Mouse (Mus musculus) right cerebral cortex, adult 18-20 months (tissue): ENCODE measurements around the gene Sfrp2.

Experiments
- DNase-seq: peaks from one replicate; pipeline ENCODE4 v3.0.0; 2022; ENCODE audit warnings: mixed read lengths

The Sfrp2 gene

DNA sequence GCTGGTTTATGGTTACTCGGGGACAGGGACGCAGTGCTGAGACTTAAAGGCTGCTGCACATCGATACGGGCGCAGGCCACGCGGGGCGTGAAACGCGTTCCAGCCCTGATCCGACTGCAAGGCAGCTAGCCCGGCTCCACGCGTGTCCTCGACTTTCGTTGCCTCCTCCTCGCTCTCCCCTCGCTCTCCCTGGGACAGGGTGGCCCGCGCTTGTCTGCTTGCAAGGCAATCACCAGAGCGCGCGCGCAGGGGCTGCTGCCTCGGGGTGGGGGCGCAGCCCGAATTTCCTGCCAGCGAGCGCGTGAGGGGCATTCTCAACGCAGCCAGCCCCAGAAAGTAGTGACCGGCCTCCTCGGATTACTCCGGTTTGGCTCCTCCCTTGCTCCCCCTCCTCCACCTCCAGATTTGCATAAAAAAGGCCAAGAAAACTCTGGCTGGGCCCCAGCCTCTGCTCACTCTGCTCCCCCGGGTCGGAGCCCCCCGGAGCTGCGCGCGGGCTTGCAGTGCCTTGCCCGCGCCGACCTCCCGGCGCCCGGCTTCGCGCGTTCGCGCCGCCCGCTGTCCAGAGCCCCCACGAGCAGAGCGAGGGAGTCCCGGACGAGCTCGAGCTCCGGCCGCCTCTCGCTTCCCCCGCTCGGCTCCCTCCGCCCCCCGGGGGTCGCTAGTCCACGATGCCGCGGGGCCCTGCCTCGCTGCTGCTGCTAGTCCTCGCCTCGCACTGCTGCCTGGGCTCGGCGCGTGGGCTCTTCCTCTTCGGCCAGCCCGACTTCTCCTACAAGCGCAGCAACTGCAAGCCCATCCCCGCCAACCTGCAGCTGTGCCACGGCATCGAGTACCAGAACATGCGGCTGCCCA, at the start of gene Sfrp2:
Gene Sfrp2, plus strand, starts transcription at position 451 of the 855 bp plus-strand sequence.
- peak; percentile 9 for DNase-seq

DNA sequence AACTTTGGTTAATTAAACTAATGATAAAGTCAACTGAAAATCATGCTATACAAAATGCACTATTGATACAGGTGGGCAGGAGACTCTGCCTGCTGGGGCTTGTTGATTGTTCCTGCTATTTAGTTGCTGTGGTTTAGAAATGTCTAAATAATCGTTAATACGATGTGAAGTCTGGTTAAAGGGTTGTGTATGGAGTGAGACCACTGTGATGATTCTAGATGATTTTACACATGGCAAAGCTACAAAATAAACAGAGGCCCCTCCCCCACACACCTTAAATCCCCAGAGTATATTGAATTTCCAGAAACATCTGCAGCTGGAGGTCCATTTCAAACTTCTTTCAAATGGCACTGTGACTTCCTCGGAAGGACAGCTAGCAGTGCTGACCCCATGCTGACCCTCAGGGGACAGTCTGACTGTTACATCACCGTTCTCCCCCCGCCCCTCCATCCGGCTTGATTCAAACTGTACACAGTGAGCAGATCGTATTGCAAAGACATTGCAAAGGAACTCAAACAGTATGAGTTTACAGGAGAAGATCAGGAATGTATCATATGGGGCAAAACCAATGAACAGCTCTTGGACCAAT, 48.4 kb upstream of the Sfrp2 start:
- no peak for DNase-seq

DNA sequence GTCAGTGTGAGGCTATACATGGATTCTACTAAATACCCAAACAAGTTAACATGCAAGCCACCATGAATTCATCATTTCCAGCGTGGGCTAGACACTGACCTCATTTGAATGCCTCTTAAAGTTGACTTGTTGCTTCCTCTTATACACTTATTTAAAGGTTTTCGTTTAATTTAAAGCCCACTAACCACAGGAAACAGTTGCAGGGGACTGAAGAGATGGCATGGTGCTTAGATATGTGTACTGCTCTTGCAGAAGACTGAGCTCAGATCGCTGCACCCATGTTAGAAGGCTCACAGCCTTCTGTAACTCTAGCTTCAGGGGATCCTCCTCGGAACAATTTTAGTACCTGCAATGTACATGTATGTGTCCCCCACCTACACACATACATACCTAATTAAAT, 47.5 kb upstream of the Sfrp2 start:
- DNase-seq: no peak

DNA sequence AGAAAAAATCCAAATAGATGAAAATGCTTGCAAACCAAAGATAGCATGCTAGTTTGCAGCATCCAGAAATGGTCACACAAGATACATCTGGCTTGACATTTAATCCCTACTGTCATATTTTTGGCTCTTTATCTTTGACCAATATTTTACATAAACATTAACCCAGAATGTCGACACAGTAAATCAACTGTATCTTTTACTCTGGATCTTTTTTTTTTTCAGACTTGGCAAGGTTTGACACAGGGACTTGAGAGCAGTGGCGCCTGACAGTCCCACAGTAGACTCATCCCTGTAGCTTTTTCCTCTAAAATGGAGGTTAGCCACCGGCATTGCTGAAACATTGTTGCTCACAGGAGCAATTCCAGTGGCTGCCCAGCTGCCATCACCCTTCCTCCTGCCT, 37.9 kb upstream of the Sfrp2 start:
- DNase-seq: no peak

DNA sequence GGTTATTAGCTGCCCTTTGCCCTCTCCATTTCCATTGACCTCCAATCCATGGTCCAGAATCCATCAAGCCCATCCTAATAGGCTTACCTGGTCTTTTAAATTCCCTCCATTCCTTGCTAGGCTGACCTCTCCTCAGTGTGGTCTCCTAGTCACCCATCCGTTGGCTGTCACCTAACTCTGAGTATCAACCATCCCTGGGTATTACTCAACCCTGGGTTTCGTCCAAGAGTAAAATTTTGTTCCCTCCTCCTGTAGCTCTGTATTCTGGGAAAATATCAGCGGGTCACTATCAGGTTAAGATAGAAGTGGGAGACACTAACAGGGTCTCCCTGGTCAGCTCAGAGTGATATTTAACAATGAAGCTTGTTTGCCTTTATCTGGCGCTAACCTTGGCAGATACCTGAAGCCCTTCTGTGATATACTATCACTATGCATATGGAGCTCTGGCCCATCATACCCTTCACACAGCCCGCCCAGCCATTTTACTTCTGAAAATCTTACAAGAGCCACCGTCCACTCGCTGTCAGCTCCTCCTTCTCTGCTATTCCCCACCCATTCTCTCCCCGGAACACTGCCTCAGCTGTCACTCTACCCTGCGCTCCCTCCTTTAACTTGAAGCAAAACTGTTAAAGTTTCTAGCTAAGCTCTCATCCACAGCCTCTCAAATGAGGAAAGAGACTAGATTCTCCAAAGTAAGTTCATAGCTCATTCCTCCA, 37.3 kb upstream of the Sfrp2 start:
- DNase-seq: no peak

DNA sequence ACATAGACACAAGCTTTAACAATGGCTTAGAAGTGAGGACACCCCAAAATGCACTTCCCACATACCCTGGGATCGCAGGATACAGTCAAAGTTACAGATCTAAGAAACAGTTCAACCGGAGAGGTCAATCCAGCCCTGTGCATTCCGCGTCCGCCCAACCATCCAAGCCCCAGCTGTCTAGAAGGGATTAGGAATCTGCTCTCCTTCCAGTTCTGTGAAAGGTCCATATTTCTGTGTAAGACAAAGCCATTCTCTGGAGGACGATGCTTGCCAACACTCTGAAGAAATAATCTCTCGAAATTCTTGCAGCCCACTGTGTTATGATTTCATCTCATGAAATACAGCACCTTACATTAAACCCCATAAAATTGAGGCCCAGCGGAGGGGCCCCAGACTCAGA, 32.1 kb upstream of the Sfrp2 start:
- no peak for DNase-seq

DNA sequence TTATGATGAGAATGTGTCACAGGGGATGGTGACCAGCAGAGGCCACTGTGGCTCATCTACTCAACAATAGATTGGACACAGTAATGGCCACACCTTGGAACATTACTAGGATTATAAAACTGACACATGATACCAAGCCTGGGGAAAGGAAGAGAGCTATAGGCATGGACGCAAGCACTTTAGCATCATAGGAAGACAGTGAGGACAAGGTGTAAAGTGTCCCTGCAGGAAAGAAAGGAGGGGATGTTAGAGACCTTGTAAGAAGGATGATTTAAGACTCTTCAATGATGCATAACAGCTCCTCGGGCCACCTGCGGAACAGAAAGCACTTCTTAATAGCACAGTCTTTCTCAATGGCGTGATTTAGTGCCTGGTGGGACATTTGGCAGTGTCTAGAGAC, 29.1 kb upstream of the Sfrp2 start:
- no peak for DNase-seq

DNA sequence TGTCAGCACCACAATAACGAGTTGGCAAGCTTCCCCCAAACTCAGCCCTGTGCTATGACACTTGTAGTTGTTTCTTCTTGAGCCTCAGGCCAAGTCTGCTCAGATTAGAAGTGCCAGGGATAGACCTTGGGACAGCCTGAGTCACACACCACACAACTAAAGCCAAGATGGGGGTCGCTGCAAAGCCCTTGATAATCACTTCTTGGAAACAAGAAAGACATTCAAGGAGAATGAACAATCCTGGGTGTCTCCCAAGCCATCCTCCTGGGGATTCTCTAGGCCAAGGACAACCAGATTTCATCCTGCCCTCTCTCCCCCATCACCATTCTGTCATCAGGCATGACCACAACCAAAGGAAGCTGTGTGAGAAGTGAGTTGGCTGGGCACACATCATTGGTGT, 25.9 kb upstream of the Sfrp2 start:
- no peak for DNase-seq

DNA sequence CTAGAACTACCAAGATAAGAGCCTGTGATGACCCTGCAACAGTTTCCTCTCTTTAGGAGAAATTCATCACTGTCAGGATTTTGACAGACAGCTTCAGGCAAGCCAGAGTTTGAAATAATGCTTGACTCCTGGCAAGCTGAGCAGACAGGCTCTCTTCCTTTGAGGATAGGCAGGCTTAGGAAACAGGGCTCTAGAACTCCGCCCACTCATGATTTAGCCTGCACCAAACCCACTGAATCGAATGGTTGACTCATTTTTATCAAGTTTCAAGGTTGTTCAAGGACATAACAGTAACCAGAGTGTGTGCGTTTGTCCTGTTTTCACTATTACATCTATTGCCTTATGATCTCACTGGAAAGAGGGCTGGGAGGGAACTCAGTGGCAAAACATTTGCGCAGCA, 18.8 kb upstream of the Sfrp2 start:
- DNase-seq: no peak

DNA sequence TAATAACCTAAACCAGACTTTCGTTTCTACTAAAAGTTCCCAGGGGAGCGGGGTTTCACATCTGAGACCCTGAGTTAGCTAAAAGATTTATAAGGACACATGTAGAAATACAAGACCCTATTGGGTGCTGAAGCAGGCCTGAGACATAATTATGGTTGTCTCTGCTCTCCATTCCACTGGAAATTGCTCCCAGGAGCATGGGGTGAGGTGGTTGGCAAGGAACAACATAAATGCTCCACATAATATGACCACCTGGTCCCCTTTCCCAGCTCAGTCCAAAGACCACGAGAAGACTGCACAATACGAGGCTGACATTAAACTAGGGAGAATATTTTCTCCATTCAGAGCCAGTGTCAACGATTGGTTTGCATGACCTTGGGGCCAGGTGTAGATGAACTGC, 18.2 kb upstream of the Sfrp2 start:
- DNase-seq: no peak

DNA sequence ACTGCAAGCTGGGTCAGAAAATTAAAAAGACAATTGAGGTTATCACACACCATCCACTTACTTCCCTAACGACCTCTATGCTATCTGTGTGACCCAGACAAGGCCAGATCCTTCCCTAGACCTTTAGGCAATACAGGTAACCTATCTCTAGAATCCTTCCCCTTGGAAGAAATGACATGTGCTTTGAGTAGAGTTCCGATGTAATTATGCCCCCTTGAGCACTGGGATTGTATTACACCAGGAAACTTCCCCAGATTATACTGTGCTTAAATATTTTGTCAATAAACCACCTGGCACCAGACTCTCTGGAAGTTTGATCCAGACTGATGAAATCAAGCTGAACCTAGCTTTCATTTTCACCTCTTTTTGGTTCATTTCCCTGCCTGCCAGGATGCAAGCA, 14.5 kb upstream of the Sfrp2 start:
- DNase-seq: no peak

DNA sequence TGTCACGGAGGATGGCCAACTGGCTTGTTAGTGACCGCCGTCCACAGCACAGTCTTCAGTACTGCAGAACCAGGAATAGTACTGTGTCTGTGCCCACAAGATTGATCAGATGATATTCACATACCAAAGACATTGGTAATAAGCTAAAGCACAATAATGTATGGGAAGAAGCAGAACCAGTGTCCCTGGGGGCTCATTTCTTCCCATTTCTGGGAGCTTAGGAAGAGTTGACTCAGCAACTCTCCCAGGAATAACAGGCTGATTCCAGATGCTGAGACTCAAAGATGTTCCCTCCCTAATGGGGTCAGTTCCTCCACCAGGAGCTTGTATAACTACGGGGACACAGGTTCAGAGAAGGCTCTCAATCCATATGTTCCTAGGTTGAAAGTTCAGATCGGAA, 13.9 kb upstream of the Sfrp2 start:
- no peak for DNase-seq

DNA sequence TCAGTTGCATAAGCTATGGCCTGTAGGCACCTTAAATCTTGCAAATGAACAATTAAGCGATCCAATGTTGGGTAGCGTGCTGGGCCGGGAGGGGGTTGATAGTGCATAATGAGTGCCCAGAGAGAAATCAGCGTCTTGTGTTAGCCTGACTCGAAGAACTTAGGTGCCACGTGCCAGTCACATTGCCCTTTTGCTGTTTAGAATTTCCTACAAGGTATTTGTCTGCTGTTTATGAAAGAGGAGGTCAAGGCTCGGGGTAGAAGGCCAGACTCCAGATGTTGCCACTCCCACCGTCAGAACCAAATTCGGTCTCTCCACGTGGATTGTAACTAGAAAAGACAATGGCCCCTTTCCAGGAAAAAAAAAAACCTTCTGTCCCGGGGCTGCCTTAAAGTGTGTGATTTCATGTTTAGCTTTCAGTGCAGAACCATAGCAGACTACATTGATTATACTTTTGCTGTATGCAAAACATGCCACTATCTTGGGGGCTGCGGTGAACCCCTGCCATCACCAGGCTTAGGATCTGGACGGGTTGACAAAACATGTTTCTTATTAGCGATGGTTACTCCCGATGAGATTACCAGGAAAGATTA, 11.0 kb upstream of the Sfrp2 start:
- no peak for DNase-seq

DNA sequence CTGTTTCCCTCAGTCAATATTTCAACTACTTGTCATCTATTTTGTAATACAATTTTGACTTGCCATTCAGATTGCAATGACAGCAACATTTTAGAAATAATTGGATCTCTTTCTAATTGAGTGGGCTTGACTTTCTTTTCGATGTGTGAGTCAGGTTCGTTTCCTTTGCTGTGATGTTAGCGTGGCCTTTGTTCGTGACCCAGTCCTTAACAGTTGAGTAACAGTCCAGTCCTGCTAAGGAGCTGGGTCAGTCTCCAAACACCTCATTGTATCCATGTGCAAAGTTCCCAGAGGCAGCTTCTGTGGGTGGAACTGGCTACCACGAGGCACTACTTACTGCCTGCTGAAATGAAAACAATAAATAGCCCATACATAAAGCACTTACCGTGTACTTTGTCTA, 10.5 kb upstream of the Sfrp2 start:
- DNase-seq: no peak

DNA sequence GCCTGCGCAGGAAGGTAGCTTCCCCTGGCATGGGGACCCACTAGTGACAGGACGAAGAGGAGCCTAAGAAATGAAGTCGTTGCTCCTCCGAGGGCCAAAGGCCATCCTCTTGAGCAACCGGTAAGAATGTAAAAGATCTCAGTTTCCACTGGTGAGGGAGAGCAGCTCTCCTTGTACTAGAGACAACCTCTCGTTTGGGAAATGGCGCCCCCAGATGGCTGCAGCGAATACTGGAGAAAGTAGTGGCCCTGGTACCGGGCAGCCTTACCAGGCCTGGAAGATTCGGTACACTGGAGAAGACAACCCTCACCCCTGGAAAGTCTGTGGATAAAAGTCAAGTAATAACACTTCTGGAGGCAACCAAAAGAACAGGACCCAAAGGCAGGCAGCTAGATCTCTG, 3.8 kb upstream of the Sfrp2 start:
- no peak for DNase-seq

DNA sequence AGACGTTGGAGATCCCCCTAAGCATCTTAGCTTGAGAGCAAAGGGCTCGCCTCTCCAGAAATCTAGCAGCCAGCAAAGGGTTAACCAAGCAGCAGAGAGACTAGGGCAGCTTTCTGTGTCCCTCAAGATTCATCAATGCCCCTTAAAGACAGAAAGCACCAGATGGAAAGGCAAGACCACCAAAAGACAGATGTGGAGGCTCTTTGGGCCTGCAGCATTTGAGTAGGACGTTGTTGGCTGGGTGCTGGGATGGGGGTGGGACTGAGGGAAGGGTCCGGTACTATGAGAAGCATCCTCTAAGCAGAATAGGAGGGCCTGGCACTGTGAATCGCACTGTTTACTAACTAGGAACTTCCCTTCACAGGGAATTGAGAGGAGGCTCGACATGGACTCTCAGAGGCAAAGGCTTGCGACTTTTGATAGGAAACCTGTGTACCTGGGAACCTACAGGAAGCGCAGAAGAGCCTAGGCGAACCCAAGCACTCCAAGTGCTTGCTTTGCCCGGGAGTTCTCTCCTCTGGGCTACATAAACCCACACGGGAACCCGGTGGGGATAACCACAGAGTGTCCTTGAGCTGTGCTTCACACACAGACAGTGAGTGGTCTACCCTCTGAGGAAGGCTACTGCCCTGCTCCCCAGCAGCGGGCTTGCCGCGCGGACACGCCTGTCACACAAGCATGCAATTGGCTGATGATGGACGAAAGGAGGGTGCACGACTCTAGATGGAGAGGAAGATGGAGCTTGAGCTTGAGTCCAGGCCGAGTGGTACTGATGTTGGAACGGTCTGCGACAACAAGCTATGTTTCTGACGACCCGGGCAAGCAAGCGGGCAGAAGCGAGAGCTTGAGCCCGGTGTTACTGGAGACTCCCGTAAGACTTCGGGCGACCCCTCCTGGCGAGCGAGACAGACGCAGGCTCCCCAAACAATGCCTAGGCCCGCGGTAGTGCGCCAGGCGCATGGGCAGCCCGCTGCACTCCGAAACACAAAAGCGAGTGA, 2.3 kb upstream of the Sfrp2 start:
- peak; percentile 67 for DNase-seq

DNA sequence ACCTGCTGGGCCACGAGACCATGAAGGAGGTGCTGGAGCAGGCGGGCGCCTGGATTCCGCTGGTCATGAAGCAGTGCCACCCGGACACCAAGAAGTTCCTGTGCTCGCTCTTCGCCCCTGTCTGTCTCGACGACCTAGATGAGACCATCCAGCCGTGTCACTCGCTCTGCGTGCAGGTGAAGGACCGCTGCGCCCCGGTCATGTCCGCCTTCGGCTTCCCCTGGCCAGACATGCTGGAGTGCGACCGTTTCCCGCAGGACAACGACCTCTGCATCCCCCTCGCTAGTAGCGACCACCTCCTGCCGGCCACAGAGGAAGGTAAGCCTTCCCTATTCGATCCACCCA, 577 bp downstream of the Sfrp2 start:
- no peak for DNase-seq

DNA sequence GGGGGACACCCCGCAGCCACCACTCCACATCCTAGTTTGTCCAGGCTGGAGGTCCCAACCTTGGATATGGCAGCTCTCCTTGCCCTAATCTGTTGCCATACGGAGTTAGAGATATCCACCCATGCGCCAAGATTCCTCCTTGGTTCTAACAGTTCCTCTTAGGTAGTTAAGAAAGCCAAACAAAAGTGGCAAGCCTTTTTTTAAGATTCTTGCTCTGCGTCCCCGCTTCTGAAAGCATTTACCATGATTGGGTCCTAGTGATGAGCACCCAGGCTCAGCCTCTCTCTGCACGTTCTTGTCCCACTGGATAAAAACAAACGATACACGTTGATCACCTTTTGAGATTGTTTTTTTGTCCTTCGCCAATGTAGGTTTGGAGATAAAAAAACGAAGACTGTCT, 1.0 kb downstream of the Sfrp2 start:
- DNase-seq: no peak

DNA sequence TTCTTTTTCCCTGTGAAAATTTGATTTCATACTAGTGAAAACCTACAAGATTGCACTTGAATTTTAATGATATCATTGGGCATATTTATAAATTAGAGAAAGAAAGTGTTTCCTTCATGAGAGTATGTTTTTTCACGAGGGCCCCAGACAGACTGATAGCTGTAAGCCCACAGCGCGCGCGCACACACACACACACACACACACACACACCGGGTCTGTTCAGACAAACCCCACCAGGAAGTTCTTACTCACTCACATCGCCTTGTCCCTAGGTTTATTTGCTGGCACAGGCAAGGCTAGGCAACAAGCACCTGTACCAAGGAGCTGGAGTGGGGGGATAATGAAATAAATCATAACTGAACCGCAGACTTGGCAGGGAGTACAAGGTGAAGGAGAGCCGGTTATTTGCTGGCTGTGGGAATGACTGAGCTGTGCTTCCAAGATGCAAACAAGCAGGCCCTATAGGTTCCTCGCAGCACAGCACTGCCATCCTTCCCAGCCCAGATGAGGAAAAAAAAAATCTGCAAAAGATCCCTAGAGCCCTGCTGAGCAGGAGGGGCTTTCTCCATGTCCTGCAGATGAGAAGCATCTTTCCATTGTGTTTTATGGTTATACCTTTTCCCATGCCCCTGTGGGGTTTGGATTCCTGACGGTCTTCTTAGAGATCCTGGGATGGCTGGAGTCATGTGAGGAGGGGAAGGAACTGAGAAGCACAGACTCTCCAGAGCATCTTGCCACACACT, 2.3 kb downstream of the Sfrp2 start:
- no peak for DNase-seq

DNA sequence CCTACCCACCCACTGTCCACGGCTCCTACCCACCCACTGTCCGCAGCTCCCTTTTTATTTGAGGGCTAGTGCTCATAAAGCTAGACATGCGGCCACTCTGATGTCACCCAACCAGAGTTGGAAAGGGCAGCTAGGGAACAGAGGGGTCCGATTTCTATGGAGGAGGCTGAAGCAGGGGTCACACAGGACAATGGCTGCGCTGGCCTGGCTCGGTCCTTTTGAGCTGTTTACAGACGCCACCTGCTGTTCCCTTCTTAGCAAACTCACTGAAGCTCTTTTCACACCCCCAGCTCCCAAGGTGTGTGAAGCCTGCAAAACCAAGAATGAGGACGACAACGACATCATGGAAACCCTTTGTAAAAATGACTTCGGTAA, 2.9 kb downstream of the Sfrp2 start:
- no peak for DNase-seq

DNA sequence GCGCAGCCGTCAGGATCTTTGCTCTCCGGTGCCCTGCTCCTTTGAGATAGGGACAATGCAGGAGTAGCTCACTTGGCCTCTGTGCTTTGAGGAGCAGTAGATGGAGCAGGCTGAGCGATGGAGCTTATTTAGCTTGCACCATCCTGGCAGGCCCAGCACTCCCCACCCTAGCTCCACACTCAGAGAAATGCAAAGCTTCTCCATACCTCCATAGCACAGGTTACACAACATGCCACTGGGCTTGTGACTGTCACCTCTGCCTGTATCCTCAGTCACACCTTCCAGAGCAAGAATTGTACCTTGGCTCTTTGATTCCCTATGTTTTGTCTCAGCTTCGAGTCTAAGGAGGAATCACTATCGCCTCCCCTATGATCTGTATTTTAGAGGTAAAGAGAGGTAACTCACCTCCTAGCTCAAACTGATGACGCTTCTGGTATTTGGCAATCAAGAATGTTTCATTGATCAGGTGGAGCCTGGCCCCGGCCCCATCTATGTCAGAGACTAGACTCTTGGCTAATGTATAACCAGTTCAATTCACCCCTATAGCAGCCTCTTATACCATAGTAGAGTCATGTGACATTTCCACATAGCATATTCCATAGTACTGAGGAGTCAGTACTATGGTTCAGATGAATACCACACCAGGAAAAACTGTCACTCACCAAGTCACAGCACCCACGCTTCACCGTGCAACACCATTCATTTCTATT, 5.2 kb downstream of the Sfrp2 start:
- no peak for DNase-seq
